ENCODE assay signal across 18 mouse cellular contexts in genomic region chr4:140385686-140386085, GRCm38 (mm10).
DNase-seq lines count a peak whose midpoint lies in the region; ATAC-seq lines count a peak whose summit lies in the region.
"Had no signal": no experiment of that assay in that cellular context is flagged by ENCODE, and none has a peak within 500 bp of the region (broad histone marks: within the 10 kb centered on the region; RNA-seq: fewer than 3 reads in every experiment).

No protein-coding gene starts in this region.

- H3K4me1 ChIP-seq in embryonic facial prominence, embryonic 10.5 days = peaks cover 8% of the 10 kb centered on the region; the same call in 1 of the 2 replicates
- H3K4me1 ChIP-seq: embryonic facial prominence, embryonic 15.5 days; stomach, embryonic 15.5 days had no signal

- no peak overlapping the region for H3K4me3 ChIP-seq in embryonic facial prominence, embryonic 10.5 days
- H3K4me3 ChIP-seq: embryonic facial prominence, embryonic 15.5 days; stomach, embryonic 15.5 days had no signal

- no peak overlapping the region for H3K27ac ChIP-seq in embryonic facial prominence, embryonic 10.5 days (replicated peaks)
- H3K27ac ChIP-seq: embryonic facial prominence, embryonic 15.5 days; hindbrain, embryonic 14.5 days; stomach, embryonic 15.5 days had no signal

- H3K36me3 ChIP-seq in embryonic facial prominence, embryonic 10.5 days (replicated peaks) = no peaks in the 10 kb centered on the region
- H3K36me3 ChIP-seq: embryonic facial prominence, embryonic 15.5 days; stomach, embryonic 15.5 days had no signal

- H3K9me3 ChIP-seq in embryonic facial prominence, embryonic 10.5 days = no peaks in the 10 kb centered on the region
- H3K9me3 ChIP-seq: embryonic facial prominence, embryonic 15.5 days; stomach, embryonic 15.5 days had no signal

- ATAC-seq in monocyte, adult 5-6 weeks (replicated peaks; ENCODE audit: insufficient number of reproducible peaks, low FRiP score, low TSS enrichment, poor library complexity, severe bottlenecking) = no peak
- ATAC-seq: CD4-positive, CD25-positive, alpha-beta regulatory T cell, adult 4 months; forebrain, embryonic 14.5 days; inflammation-experienced regulatory T-cells, adult 6 months had no signal

- H3K27me3 ChIP-seq in embryonic facial prominence, embryonic 10.5 days (replicated peaks; ENCODE audit: low read depth, poor library complexity, severe bottlenecking) = no peaks in the 10 kb centered on the region
- H3K27me3 ChIP-seq: embryonic facial prominence, embryonic 15.5 days; stomach, embryonic 15.5 days had no signal

- WGBS in embryonic facial prominence, embryonic 10.5 days = 53% methylated on average over 6 of the region's 6 CpGs

- peak; percentile 32 for DNase-seq in adrenal gland, postnatal 14 days
- no peak for DNase-seq in adrenal gland, adult 18-20 months (ENCODE audit: low spot score in 2 of 2)
- DNase-seq in kidney, adult 9 months = peak; percentile 52
- DNase-seq in kidney, postnatal 4 days = no peak
- peak; percentile 32 for DNase-seq in ES-CJ7 (ENCODE audit: low read depth, low spot score)
- peak; percentile 11 for DNase-seq in embryonic facial prominence, embryonic 10.5 days (ENCODE audit: low spot score)
- DNase-seq: heart, postnatal 4 days; lung, adult 18-20 months; lung, postnatal 14 days; thymus, adult 2 months; thymus, postnatal 4 days had no signal

Comparison
In these comparisons a context has a peak if more than half of its experiments do, and no peak if none do; other contexts are left out.
1. DNase-seq: peak in adrenal gland, postnatal 14 days (single experiment), kidney, adult 9 months (single experiment), ES-CJ7 (single experiment) and embryonic facial prominence, embryonic 10.5 days (single experiment); none in adrenal gland, adult 18-20 months (0 of 2) and kidney, postnatal 4 days (0 of 2).